Comparison of ENCODE assay signal across 15 mouse cellular contexts in the genomic region with DNA sequence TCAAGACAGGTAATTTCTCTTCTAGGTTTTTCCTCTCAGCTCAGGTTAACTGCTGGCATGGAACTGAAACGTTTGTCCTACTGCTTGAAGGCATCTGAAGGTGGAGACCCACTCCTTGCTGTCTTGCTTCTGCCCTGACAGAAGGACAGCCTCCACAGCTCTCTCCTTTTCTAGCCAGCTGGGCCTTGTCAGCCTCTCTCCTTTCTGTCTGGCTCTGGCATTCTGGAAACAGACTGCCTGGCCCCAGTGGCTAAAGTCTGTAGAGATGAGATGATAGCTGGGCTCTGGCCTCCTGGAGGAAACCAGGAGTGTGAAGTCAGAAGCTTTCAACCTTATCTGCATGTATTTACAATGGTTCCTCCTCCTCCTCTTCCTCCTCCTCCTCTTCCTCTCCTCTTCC. TPM values are rescaled to one million over a fixed set of nuclear protein-coding genes. Genes with fewer than 3 reads are reported as not detected.
DNase-seq lines count a peak whose midpoint lies in the region; ATAC-seq and TF ChIP-seq lines count a peak whose summit lies in the region.
"Had no signal": no experiment of that assay in that cellular context is flagged by ENCODE, and none has a peak within 500 bp of the region (broad histone marks: within the 10 kb centered on the region; RNA-seq: fewer than 3 reads in every experiment).

No protein-coding gene starts in this region.

- DNase-seq in heart, adult 11 months, result no peak
- DNase-seq in kidney, postnatal 10 days, result peak; percentile 71
- no peak for DNase-seq in kidney, adult 9 months
- DNase-seq in lung, postnatal 0 days (ENCODE audit: low spot score), result peak; percentile 62
- no peak for DNase-seq in frontal cortex, postnatal 36 days (ENCODE audit: low spot score in 2 of 2)
- no peak for DNase-seq in embryo, embryonic 9.5 days (ENCODE audit: extremely low spot score)
- DNase-seq: adrenal gland, adult 2 months; cerebellum, adult 2 months; gastrocnemius, postnatal 36 days; layer of hippocampus, adult 9-11 months; thymus, postnatal 4 days had no signal

- peak overlapping the region; percentile 29; the same call in 1 of the 2 replicates for H3K4me2 ChIP-seq in heart, embryonic 11.5 days
- no peak overlapping the region for H3K4me2 ChIP-seq in heart, embryonic 16.5 days (ENCODE audit: low read depth, low read length)
- no peak overlapping the region for H3K4me2 ChIP-seq in lung, postnatal 0 days (replicated peaks; ENCODE audit: low read depth, low read length)
- H3K4me2 ChIP-seq: forebrain, embryonic 15.5 days; hindbrain, embryonic 15.5 days had no signal

- H3K9me3 ChIP-seq in heart, embryonic 11.5 days (replicated peaks; ENCODE audit: control insufficient read depth, low read length), result no peaks in the 10 kb centered on the region
- H3K9me3 ChIP-seq in heart, embryonic 16.5 days (replicated peaks; ENCODE audit: control insufficient read depth, low read length), result no peaks in the 10 kb centered on the region
- no peaks in the 10 kb centered on the region for H3K9me3 ChIP-seq in lung, postnatal 0 days (ENCODE audit: low read length)
- H3K9me3 ChIP-seq: forebrain, embryonic 15.5 days; hindbrain, embryonic 15.5 days had no signal

- H3K27ac ChIP-seq in heart, embryonic 11.5 days (ENCODE audit: low read depth, low read length), result peak overlapping the region; percentile 82
- H3K27ac ChIP-seq in heart, embryonic 16.5 days (ENCODE audit: low read length), result peak overlapping the region; percentile 65
- H3K27ac ChIP-seq in lung, postnatal 0 days (ENCODE audit: low read length), result no peak overlapping the region
- H3K27ac ChIP-seq: forebrain, embryonic 15.5 days; hindbrain, embryonic 15.5 days had no signal

- peaks cover 50% of the 10 kb centered on the region for H3K4me1 ChIP-seq in heart, embryonic 11.5 days (ENCODE audit: control insufficient read depth, insufficient read depth, low read length)
- H3K4me1 ChIP-seq in heart, embryonic 16.5 days (ENCODE audit: control insufficient read depth, insufficient read depth, low read length), result peaks cover 45% of the 10 kb centered on the region
- no peaks in the 10 kb centered on the region for H3K4me1 ChIP-seq in lung, postnatal 0 days (ENCODE audit: insufficient read depth, low read depth, low read length)
- H3K4me1 ChIP-seq: forebrain, embryonic 15.5 days; hindbrain, embryonic 15.5 days had no signal

- TF ChIP-seq CTCF in lung, postnatal 0 days (IDR thresholded peaks at IDR 0.05), result no peak

- H3K4me3 ChIP-seq in heart, embryonic 11.5 days (ENCODE audit: low read depth, low read length), result no peak overlapping the region
- no peak overlapping the region for H3K4me3 ChIP-seq in heart, embryonic 16.5 days (ENCODE audit: low read length)
- no peak overlapping the region for H3K4me3 ChIP-seq in lung, postnatal 0 days (ENCODE audit: low read depth, low read length)
- H3K4me3 ChIP-seq: forebrain, embryonic 15.5 days; hindbrain, embryonic 15.5 days had no signal

- H3K9ac ChIP-seq in heart, embryonic 11.5 days (ENCODE audit: low read depth, low read length), result peak overlapping the region; percentile 29; the same call in 1 of the 2 replicates
- peak overlapping the region; percentile 39; the same call in 1 of the 2 replicates for H3K9ac ChIP-seq in heart, embryonic 16.5 days (ENCODE audit: low read length)
- no peak overlapping the region for H3K9ac ChIP-seq in lung, postnatal 0 days (replicated peaks; ENCODE audit: low read depth)
- H3K9ac ChIP-seq: forebrain, embryonic 15.5 days; hindbrain, embryonic 15.5 days had no signal

- no peaks in the 10 kb centered on the region for H3K27me3 ChIP-seq in heart, embryonic 11.5 days (ENCODE audit: control insufficient read depth, insufficient read depth, low read length)
- H3K27me3 ChIP-seq in heart, embryonic 16.5 days (ENCODE audit: control insufficient read depth, insufficient read depth, low read length), result no peaks in the 10 kb centered on the region
- H3K27me3 ChIP-seq in lung, postnatal 0 days (replicated peaks; ENCODE audit: insufficient read depth, low read length), result no peaks in the 10 kb centered on the region
- H3K27me3 ChIP-seq: forebrain, embryonic 15.5 days; hindbrain, embryonic 15.5 days had no signal

- TF ChIP-seq EP300 in lung, postnatal 0 days (IDR thresholded peaks at IDR 0.05), result no peak

- H3K36me3 ChIP-seq in heart, embryonic 11.5 days (ENCODE audit: control insufficient read depth, insufficient read depth, low read length), result no peaks in the 10 kb centered on the region
- no peaks in the 10 kb centered on the region for H3K36me3 ChIP-seq in heart, embryonic 16.5 days (ENCODE audit: control insufficient read depth, insufficient read depth)
- no peaks in the 10 kb centered on the region for H3K36me3 ChIP-seq in lung, postnatal 0 days (ENCODE audit: insufficient read depth, low read length)
- H3K36me3 ChIP-seq: forebrain, embryonic 15.5 days; hindbrain, embryonic 15.5 days had no signal

- 5% methylated on average over 1 of the region's 1 CpGs for WGBS in heart, embryonic 11.5 days (ENCODE audit: insufficient replicate concordance)
- 11% methylated on average over 1 of the region's 1 CpGs for WGBS in heart, embryonic 16.5 days
- 10% methylated on average over 1 of the region's 1 CpGs for WGBS in lung, postnatal 0 days

- ATAC-seq in heart, embryonic 11.5 days (replicated peaks; ENCODE audit: insufficient number of reproducible peaks, low FRiP score, low TSS enrichment), result no peak
- no peak for ATAC-seq in heart, embryonic 16.5 days (replicated peaks; ENCODE audit: extremely low read depth, insufficient read depth, low FRiP score)
- ATAC-seq in lung, postnatal 0 days, result peak; percentile 73
- ATAC-seq: forebrain, embryonic 15.5 days had no signal

RNA-seq across cellular contexts. Expression of gene Oaz2, which starts 17.8 kb away (rescaled TPM):
- 191 and 256 TPM in 2 replicates for polyA plus RNA-seq in heart, embryonic 11.5 days (2014; fragmentation: Nextera tagmentation; extraction: Ambion mirVana)
- 299 and 313 TPM in 2 replicates for polyA plus RNA-seq in heart, embryonic 16.5 days (2015; fragmentation: Nextera tagmentation; extraction: Ambion mirVana)
- polyA plus RNA-seq in lung, postnatal 0 days (2015; fragmentation: Nextera tagmentation; extraction: Ambion mirVana), result 639 and 649 TPM in 2 replicates

RNA-seq across cellular contexts. Expression of gene Rbpms2, which starts 20.5 kb away (rescaled TPM):
- polyA plus RNA-seq in heart, embryonic 11.5 days (2014; fragmentation: Nextera tagmentation; extraction: Ambion mirVana), result 154 and 160 TPM in 2 replicates
- 105 and 108 TPM in 2 replicates for polyA plus RNA-seq in heart, embryonic 16.5 days (2015; fragmentation: Nextera tagmentation; extraction: Ambion mirVana)
- 6.1 and 6.5 TPM in 2 replicates for polyA plus RNA-seq in lung, postnatal 0 days (2015; fragmentation: Nextera tagmentation; extraction: Ambion mirVana)

Comparison
In these comparisons a context has a peak if more than half of its experiments do, and no peak if none do; other contexts are left out.
1. DNase-seq: peak in kidney, postnatal 10 days (single experiment) and lung, postnatal 0 days (single experiment); none in heart, adult 11 months (single experiment), kidney, adult 9 months (single experiment), frontal cortex, postnatal 36 days (0 of 2) and embryo, embryonic 9.5 days (single experiment).
2. RNA of gene Rbpms2, which starts 20.5 kb away (polyA plus RNA-seq): 154 to 160 TPM in heart, embryonic 11.5 days and 105 to 108 TPM in heart, embryonic 16.5 days; 6.1 to 6.5 TPM in lung, postnatal 0 days; every median in the first group is over 10 times any median in the second.